Mouse (Mus musculus) C2C12 (cell line): ENCODE results near the gene Cit. TPM values are rescaled to one million over a fixed set of nuclear protein-coding genes. Genes with fewer than 3 reads are reported as not detected.
A peak's percentile ranks its signal among the peaks of the same experiment; 100 is the strongest.

Source experiments
- H3K27me3 ChIP-seq: one replicate; pipeline ENCODE4 v1.6.1; 2011; ENCODE audit not compliant: control insufficient read depth, insufficient read depth, insufficient read length
- H3K36me3 ChIP-seq: one replicate; pipeline ENCODE4 v1.6.1; 2011; ENCODE audit not compliant: control insufficient read depth, insufficient read depth
- H3K4me3 ChIP-seq: one replicate; pipeline ENCODE4 v1.5.1; 2011; ENCODE audit warnings: mild to moderate bottlenecking, control low read depth; ENCODE audit not compliant: poor library complexity, insufficient read depth, severe bottlenecking
- H3K79me2 ChIP-seq: one replicate; pipeline ENCODE4 v1.6.1; 2011; ENCODE audit not compliant: control insufficient read depth, insufficient read depth
- H3K79me3 ChIP-seq: one replicate; pipeline ENCODE4 v1.6.1; 2011; ENCODE audit warnings: low read depth, control low read depth
- H3ac ChIP-seq: one replicate; pipeline ENCODE3; 2011; ENCODE audit warnings: low read depth; ENCODE audit not compliant: control insufficient read depth, insufficient read length
- CEBPB ChIP-seq: IDR thresholded peaks from one replicate; pipeline ENCODE4 v1.6.1; 2011; ENCODE audit warnings: low read depth, mild to moderate bottlenecking, control low read depth, moderate library complexity
- CTCF ChIP-seq: IDR thresholded peaks from one replicate; pipeline ENCODE4 v1.5.1; 2011; ENCODE audit not compliant: control insufficient read depth, insufficient read depth, insufficient read length
- FOSL1 ChIP-seq: IDR thresholded peaks from one replicate; pipeline ENCODE4 v1.8.0; 2011; ENCODE audit warnings: mild to moderate bottlenecking, low read length; ENCODE audit not compliant: poor library complexity, insufficient read depth, severe bottlenecking
- MAX ChIP-seq: IDR thresholded peaks from one replicate; pipeline ENCODE4 v1.6.1; 2011; ENCODE audit warnings: mild to moderate bottlenecking, control low read depth
- MYOD1 ChIP-seq: IDR thresholded peaks from one replicate; pipeline ENCODE4 v1.6.1; 2011; ENCODE audit warnings: low read depth; ENCODE audit not compliant: control insufficient read depth, insufficient read length
- MYOG ChIP-seq: IDR thresholded peaks from one replicate; pipeline ENCODE4 v1.6.1; 2011; ENCODE audit not compliant: control insufficient read depth, insufficient read length; ENCODE audit errors: extremely low read depth
- USF1 ChIP-seq: IDR thresholded peaks from one replicate; pipeline ENCODE4 v1.6.1; 2011; ENCODE audit warnings: low read depth, mild to moderate bottlenecking, control low read depth, moderate library complexity
- polyA plus RNA-seq: library from polyadenylated mRNA; unstranded; fragments of >200 nt; fragmentation: generic; extraction: Trizol; gene quantifications from one replicate; pipeline ENCODE4 v1.2.1, GENCODE M21; 2012; ENCODE audit warnings: missing spikeins

Cit gene
- polyA plus RNA-seq, 1 experiment = 19.9 TPM

DNA sequence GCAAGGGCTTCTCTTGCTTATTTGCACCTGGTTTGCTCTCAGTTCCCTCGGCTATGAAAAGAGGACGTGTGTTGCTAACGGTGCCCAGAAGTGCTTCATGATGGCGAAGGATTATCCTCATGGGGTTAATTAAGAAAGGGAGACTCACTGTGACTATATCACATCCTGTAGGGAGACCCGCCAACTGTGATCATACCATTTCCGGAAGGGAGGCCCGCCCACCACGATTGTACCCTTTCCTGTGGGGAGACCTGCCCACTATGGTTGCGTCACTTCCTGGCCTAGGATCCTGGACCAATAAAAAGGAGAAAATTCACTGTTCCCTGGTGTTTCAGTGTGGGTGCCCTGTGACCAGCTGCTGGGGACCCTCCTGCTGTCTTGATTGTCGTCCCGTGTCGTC is 9.3 kb downstream of the Cit start:
- H3K36me3 ChIP-seq = peaks cover 60% of the 10 kb centered on the region
- peaks cover 55% of the 10 kb centered on the region for H3K79me2 ChIP-seq
- H3K79me3 ChIP-seq = peaks cover 19% of the 10 kb centered on the region
- TF ChIP-seq CTCF (no peak), CEBPB (peak; percentile 25)
- H3K27me3 ChIP-seq = no peaks in the 10 kb centered on the region
- H3ac ChIP-seq = no peak overlapping the region
- H3K4me3 ChIP-seq = no peak overlapping the region

DNA sequence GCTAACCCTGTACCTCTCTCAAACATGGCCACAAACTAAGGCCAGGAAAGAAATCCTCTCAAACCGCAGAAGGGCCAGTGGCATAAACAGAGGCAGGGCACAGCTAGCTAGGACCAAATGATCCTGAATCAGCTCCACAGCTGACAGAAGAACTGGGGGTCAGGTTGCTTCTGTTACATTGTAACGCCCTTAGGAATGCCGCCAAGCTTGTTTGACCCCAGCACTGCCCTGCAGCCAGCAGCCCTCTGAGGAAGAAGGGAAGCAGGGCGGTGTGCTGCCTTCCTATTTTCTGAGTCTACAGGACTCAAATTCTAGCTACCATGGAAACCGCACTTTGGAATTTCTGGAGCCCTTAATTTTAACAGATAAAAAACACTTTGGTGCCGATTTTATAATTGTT is 13.6 kb downstream of the Cit start:
- Histone ChIP-seq H3K36me3 (peaks cover 82% of the 10 kb centered on the region), H3K79me2 (peaks cover 28% of the 10 kb centered on the region), H3ac (no peak overlapping the region), H3K79me3 (peaks cover 9% of the 10 kb centered on the region), H3K4me3 (no peak overlapping the region), H3K27me3 (no peaks in the 10 kb centered on the region)
- TF ChIP-seq CTCF (no peak), FOSL1 (no peak), MAX (no peak), MYOD1 (no peak), MYOG (no peak), CEBPB (no peak), USF1 (no peak)

DNA sequence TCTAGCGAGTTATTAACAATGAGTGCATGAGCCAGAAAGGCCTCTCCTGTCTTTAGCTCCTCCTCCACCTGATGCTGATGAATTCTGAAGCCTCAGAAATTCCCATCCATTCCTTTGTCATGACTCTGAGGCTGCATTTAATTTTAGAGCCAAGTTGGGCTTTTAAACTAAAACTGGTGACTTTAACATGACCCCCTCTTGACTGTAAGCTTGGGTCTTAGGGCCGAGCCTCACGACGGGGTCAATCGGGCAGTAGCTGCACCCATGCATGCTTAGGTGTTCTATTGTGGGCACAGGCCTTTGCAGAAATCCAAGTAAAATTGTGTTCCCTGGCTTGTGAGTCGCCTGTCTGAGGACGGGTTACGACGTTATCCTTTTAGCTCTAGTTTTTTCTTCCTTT is 14.4 kb downstream of the Cit start:
- Histone ChIP-seq H3K27me3 (no peaks in the 10 kb centered on the region), H3K79me2 (peaks cover 20% of the 10 kb centered on the region), H3K79me3 (peaks cover 5% of the 10 kb centered on the region), H3K4me3 (no peak overlapping the region), H3ac (no peak overlapping the region), H3K36me3 (peaks cover 81% of the 10 kb centered on the region)
- TF ChIP-seq USF1 (no peak), FOSL1 (no peak), MAX (no peak), CTCF (no peak), CEBPB (no peak)

DNA sequence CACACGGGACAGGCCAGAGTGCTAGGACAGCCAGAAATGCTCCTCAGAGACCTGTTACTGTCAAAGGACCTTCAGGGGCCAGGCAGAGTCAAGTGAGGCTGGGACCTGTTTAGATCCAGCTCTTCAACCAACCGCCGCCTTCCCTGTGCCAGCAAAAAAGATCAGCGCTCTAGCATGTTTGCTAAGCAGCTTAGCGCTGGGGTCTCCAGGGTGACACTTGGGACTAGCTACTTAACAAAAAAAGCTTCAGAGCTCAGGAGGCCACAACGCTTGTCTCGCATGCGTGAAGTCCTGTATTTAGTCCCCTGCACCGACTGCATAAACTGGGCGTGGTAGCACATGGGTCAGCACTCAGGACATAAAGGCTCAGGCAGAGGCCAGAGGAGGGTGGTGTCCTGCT is 16.9 kb downstream of the Cit start:
- Histone ChIP-seq H3ac (no peak overlapping the region), H3K79me2 (peaks cover 1% of the 10 kb centered on the region), H3K4me3 (no peak overlapping the region), H3K27me3 (no peaks in the 10 kb centered on the region), H3K36me3 (peaks cover 69% of the 10 kb centered on the region), H3K79me3 (peaks cover 3% of the 10 kb centered on the region)
- TF ChIP-seq MAX (no peak), FOSL1 (no peak), CTCF (no peak), USF1 (no peak), CEBPB (no peak), MYOG (no peak), MYOD1 (no peak)

DNA sequence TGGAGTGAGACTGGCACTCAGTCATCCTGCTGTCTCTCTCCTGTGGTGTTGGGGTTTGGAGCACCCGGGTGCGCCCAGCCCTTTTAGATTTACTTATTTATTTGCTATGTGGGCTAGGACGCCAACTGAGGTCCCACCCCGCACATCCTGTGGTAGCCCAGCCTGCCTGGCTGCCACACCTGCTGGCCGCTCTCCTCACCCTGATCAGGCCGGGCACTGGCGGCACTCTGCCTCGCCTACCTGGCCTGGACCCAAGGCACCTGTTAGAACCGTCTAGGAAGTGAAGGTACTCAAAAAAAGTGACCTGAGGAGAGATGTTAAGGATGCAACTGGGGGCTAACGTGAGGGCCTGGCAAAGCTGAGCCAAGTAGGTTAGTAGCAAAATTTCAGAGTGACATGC is 17.4 kb downstream of the Cit start:
- H3ac ChIP-seq = no peak overlapping the region
- no peak overlapping the region for H3K4me3 ChIP-seq
- peaks cover 66% of the 10 kb centered on the region for H3K36me3 ChIP-seq
- no peak for TF ChIP-seq USF1
- TF ChIP-seq CEBPB = no peak
- no peak for TF ChIP-seq CTCF
- no peak for TF ChIP-seq FOSL1
- no peak for TF ChIP-seq MAX
- TF ChIP-seq MYOD1 = no peak
- TF ChIP-seq MYOG = no peak
- no peaks in the 10 kb centered on the region for H3K79me2 ChIP-seq
- peaks cover 3% of the 10 kb centered on the region for H3K79me3 ChIP-seq
- H3K27me3 ChIP-seq = no peaks in the 10 kb centered on the region

DNA sequence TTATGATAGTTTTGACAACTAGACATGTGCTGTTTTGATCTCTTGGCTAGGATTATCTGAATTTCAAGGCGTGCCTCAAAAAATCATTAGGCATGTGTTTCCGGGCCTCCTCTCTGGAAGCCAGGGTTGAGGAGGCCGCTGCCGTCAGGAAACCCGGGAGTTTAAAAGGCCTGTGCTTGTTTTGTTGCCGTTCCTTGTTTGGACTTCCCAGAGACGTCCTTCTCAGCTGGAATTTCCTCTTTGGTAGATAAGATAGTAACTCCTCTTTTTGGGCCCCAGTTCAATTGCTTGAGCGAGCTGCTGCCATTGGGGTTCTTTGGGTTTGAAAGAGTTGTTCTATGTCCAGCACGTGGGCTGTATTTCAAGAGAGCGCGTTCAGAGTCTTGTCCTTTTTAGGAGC is 21.2 kb downstream of the Cit start:
- Histone ChIP-seq H3ac (no peak overlapping the region), H3K4me3 (no peak overlapping the region), H3K79me3 (peaks cover 3% of the 10 kb centered on the region), H3K27me3 (no peaks in the 10 kb centered on the region), H3K79me2 (peaks cover 14% of the 10 kb centered on the region), H3K36me3 (peaks cover 48% of the 10 kb centered on the region)
- no peak for TF ChIP-seq MYOD1

DNA sequence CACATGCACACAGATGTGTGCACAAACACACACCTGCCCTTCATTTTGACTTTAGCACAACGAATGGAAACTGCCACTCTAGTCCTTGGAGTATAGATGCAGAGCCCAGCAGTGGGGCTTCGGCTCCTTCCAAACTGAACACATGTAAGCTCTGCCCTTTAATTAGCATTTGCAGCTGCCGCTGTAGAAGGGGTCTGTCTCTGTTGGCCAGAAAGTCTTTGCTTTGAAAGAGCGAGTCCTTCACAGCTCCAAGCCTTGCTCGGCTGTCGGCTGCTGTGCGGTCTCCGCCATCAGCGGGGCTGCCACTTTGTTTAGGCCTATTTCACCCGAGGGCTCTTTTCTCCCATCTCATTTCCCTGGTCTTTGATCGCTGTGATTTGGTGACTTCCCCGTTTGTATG is 23.5 kb downstream of the Cit start:
- Histone ChIP-seq H3ac (no peak overlapping the region), H3K79me2 (peaks cover 22% of the 10 kb centered on the region), H3K4me3 (no peak overlapping the region), H3K27me3 (no peaks in the 10 kb centered on the region), H3K36me3 (peaks cover 44% of the 10 kb centered on the region), H3K79me3 (peaks cover 5% of the 10 kb centered on the region)
- TF ChIP-seq USF1 (no peak), MYOD1 (no peak), MYOG (no peak), CEBPB (no peak), FOSL1 (no peak), CTCF (no peak), MAX (no peak)
